Mouse (Mus musculus) limb, embryonic 14.5 days (tissue): Measurements from ENCODE around the gene Zan. TPM values are rescaled to one million over a fixed set of nuclear protein-coding genes. Genes with fewer than 3 reads are reported as not detected.

Experiments
- ATAC-seq: fragments of 200-750 bp; cut with Nextera tagmentation; 2 replicates; pipeline ENCODE4 v1.8.0; 2017; ENCODE audit warnings: low read depth, moderate number of reproducible peaks, moderate TSS enrichment; ENCODE audit not compliant: low FRiP score
- DNase-seq: peaks from one replicate; pipeline ENCODE4 v3.0.0-alpha.2; 2015; ENCODE audit warnings: low spot score
- H3K27ac ChIP-seq: fragments of 300-500 bp; sonication (generic); replicated peaks from 2 replicates; pipeline ENCODE4 v1.5.1; 2014; ENCODE audit warnings: low read depth, mild to moderate bottlenecking, low read length, moderate library complexity, mixed read lengths
- H3K27me3 ChIP-seq: fragments of 300-500 bp; sonication (generic); 2 replicates; pipeline ENCODE4 v1.6.1; 2014; ENCODE audit warnings: low read length, mixed read lengths; ENCODE audit not compliant: control insufficient read depth, insufficient read depth
- H3K36me3 ChIP-seq: fragments of 300-500 bp; sonication (generic); 2 replicates; pipeline ENCODE4 v1.6.1; 2014; ENCODE audit warnings: mild to moderate bottlenecking, low read length, moderate library complexity, mixed read lengths; ENCODE audit not compliant: control insufficient read depth, insufficient read depth
- H3K4me1 ChIP-seq: fragments of 300-500 bp; sonication (generic); 2 replicates; pipeline ENCODE4 v1.6.1; 2014; ENCODE audit warnings: antibody characterized with exemption, low read length, mixed read lengths; ENCODE audit not compliant: control insufficient read depth, insufficient read depth
- H3K4me2 ChIP-seq: fragments of 300-500 bp; sonication (generic); replicated peaks from 2 replicates; pipeline ENCODE4 v1.6.1; 2014; ENCODE audit warnings: low read depth, mild to moderate bottlenecking, low read length, moderate library complexity; ENCODE audit not compliant: severe bottlenecking
- H3K4me3 ChIP-seq: fragments of 300-500 bp; sonication (generic); replicated peaks from 2 replicates; pipeline ENCODE4 v1.5.1; 2014; ENCODE audit warnings: low read length
- H3K9ac ChIP-seq: fragments of 300-500 bp; sonication (generic); 2 replicates; pipeline ENCODE4 v1.6.1; 2014; ENCODE audit warnings: mild to moderate bottlenecking, low read depth, low read length, moderate library complexity; ENCODE audit not compliant: severe bottlenecking
- H3K9me3 ChIP-seq: fragments of 300-500 bp; sonication (generic); 2 replicates; pipeline ENCODE4 v1.6.1; 2016; ENCODE audit warnings: low read length; ENCODE audit not compliant: control insufficient read depth
- POLR2A ChIP-seq: fragments of 200-500 bp; IDR thresholded peaks from 2 replicates; pipeline ENCODE4 v1.8.0; 2012; ENCODE audit warnings: inconsistent platforms, mild to moderate bottlenecking, moderate library complexity, borderline replicate concordance; ENCODE audit not compliant: insufficient read depth, insufficient read length; ENCODE audit errors: extremely low read depth
- WGBS: fragments of 180-500 bp; shearing (Covaris S2); extraction: QIAGEN DNeasy Blood & Tissue Kit; methylation state at CpG from one replicate; pipeline ENCODE4 v1.1.7; 2014; 5-methylcytosine and 5-hydroxymethylcytosine counted together
- polyA plus RNA-seq, 2 experiments: library from polyadenylated mRNA; depleted of rRNA in 1 of 2; stranded (reverse) in 1 of 2; unstranded in 1 of 2; fragments of >200 nt; fragmentation: Nextera tagmentation in 1 of 2; extraction: Ambion mirVana in 1 of 2; gene quantifications; 2 replicates each; pipeline versions ENCODE4 v1.2.1 to v1.2.3; 2012 to 2014

The Zan gene
- polyA plus RNA-seq, 2 experiments = 0.35 TPM; not detected in 1

- no peak for TF ChIP-seq POLR2A
- DNase-seq (no peak), ATAC-seq (no peak)
- no peaks in the 10 kb centered on the region for H3K27me3 ChIP-seq
- no peak overlapping the region for H3K4me3 ChIP-seq
- no peak overlapping the region for H3K9ac ChIP-seq
- H3K4me1 ChIP-seq = no peaks in the 10 kb centered on the region
- no peak overlapping the region for H3K4me2 ChIP-seq
- no peaks in the 10 kb centered on the region for H3K9me3 ChIP-seq
- WGBS = 61% methylated on average over 5 of the region's 5 CpGs
- H3K36me3 ChIP-seq = no peaks in the 10 kb centered on the region
- H3K27ac ChIP-seq = no peak overlapping the region
Measured at GRCm38 (mm10) chr5:137472252-137472904, 4.5 kb downstream of the Zan start.

GRCm38 (mm10) chr5:137466946-137467345, 9.9 kb downstream of the Zan start:
- no peaks in the 10 kb centered on the region for H3K27me3 ChIP-seq
- DNase-seq (no peak), ATAC-seq (no peak)
- no peaks in the 10 kb centered on the region for H3K9me3 ChIP-seq
- H3K27ac ChIP-seq = no peak overlapping the region
- no peak for TF ChIP-seq POLR2A
- no peak overlapping the region for H3K4me3 ChIP-seq
- 87% methylated on average over 6 of the region's 6 CpGs for WGBS
- no peak overlapping the region for H3K9ac ChIP-seq
- no peaks in the 10 kb centered on the region for H3K4me1 ChIP-seq
- no peak overlapping the region for H3K4me2 ChIP-seq
- H3K36me3 ChIP-seq = no peaks in the 10 kb centered on the region

GRCm38 (mm10) chr5:137465049-137465448, 11.8 kb downstream of the Zan start:
- H3K9ac ChIP-seq = no peak overlapping the region
- 50% methylated on average over 3 of the region's 3 CpGs for WGBS
- TF ChIP-seq POLR2A = no peak
- H3K4me2 ChIP-seq = no peak overlapping the region
- no peak for ATAC-seq
- H3K27me3 ChIP-seq = no peaks in the 10 kb centered on the region
- DNase-seq = peak; percentile 34
- H3K9me3 ChIP-seq = no peaks in the 10 kb centered on the region
- H3K36me3 ChIP-seq = no peaks in the 10 kb centered on the region
- H3K4me1 ChIP-seq = no peaks in the 10 kb centered on the region
- no peak overlapping the region for H3K27ac ChIP-seq
- H3K4me3 ChIP-seq = no peak overlapping the region

- Histone ChIP-seq H3K9me3 (no peaks in the 10 kb centered on the region), H3K27ac (no peak overlapping the region), H3K4me3 (no peak overlapping the region), H3K9ac (no peak overlapping the region), H3K36me3 (no peaks in the 10 kb centered on the region), H3K4me1 (no peaks in the 10 kb centered on the region), H3K27me3 (no peaks in the 10 kb centered on the region), H3K4me2 (no peak overlapping the region)
- TF ChIP-seq POLR2A = no peak
- WGBS = 44% methylated on average over 7 of the region's 7 CpGs
- no peak for ATAC-seq
- DNase-seq = no peak
Measured at GRCm38 (mm10) chr5:137455866-137456591, 20.8 kb downstream of the Zan start.

- no peaks in the 10 kb centered on the region for H3K4me1 ChIP-seq
Measured at GRCm38 (mm10) chr5:137455206-137455605, 21.7 kb downstream of the Zan start.

More at GRCm38 (mm10) chr5:137455206-137455605, 21.7 kb downstream of the Zan start:
- Histone ChIP-seq H3K36me3 (no peaks in the 10 kb centered on the region), H3K4me2 (no peak overlapping the region), H3K4me3 (no peak overlapping the region), H3K27me3 (no peaks in the 10 kb centered on the region), H3K9ac (no peak overlapping the region), H3K27ac (no peak overlapping the region), H3K9me3 (no peaks in the 10 kb centered on the region)
- ATAC-seq = no peak
- TF ChIP-seq POLR2A = no peak
- no peak for DNase-seq
- WGBS = 87% methylated on average over 6 of the region's 6 CpGs
